Mouse (Mus musculus) stomach, postnatal 0 days (tissue): Measurements from ENCODE around the gene S100a2.

Experiments used
- CTCF ChIP-seq: IDR thresholded peaks from 2 replicates; pipeline ENCODE4 v1.5.1; 2016; ENCODE audit warnings: antibody characterized with exemption, low read depth, mild to moderate bottlenecking, moderate library complexity
- EP300 ChIP-seq: optimal IDR thresholded peaks from 2 replicates; pipeline ENCODE3; 2016; ENCODE audit warnings: antibody characterized with exemption

- no peak for TF ChIP-seq CTCF
- no peak for TF ChIP-seq EP300
Observed at GRCm38 (mm10) chr3:90611494-90611893, 21.4 kb downstream of the S100a2 start.
